Mouse (Mus musculus) adrenal gland, postnatal 36 days (tissue): ENCODE results near the gene Cnot6. TPM values are rescaled to one million over a fixed set of nuclear protein-coding genes. Genes with fewer than 3 reads are reported as not detected.

Experiments used
- DNase-seq, 2 experiments: peaks; one replicate each; pipeline ENCODE4 v3.0.0; 2021; ENCODE audit warnings: mixed read lengths in 1 of 2
- long read RNA-seq, 2 experiments: library from polyadenylated mRNA; stranded (forward); transcript quantifications; one replicate each; pipeline ENCODE4 v2.0.0; 2021; ENCODE audit warnings: borderline sequencing depth in 2 of 2
- total RNA-seq, 2 experiments: library from RNA; stranded (reverse); gene quantifications; 2 replicates each; pipeline ENCODE4 v1.2.3; 2021

The Cnot6 gene
- 10 to 100 TPM; 49.4 to 51.0 TPM for total RNA-seq
- long read RNA-seq, experiment 1, full-length matches to known transcripts = 21 of 27 reads
- long read RNA-seq, experiment 1, partial matches to known transcripts = 4 of 27 reads
- long read RNA-seq, experiment 1, other reads (novel, unspliced or antisense) = 2 of 27 reads
- long read RNA-seq, experiment 2, full-length matches to known transcripts = 5 of 9 reads
- long read RNA-seq, experiment 2, partial matches to known transcripts = 1 of 9 reads
- long read RNA-seq, experiment 2, other reads (novel, unspliced or antisense) = 3 of 9 reads

GRCm38 (mm10) chr11:49712555-49713335 is at the start of gene Cnot6:
Gene Cnot6, minus strand, starts transcription at chr11:49712723.
- peak; percentile 99 for DNase-seq

- DNase-seq = no peak
Measured at GRCm38 (mm10) chr11:49761130-49761529, 48.6 kb upstream of the Cnot6 start.

GRCm38 (mm10) chr11:49758096-49758495 is 45.6 kb upstream of the Cnot6 start:
- DNase-seq = peak in 1 of 2 experiments; percentile 22

GRCm38 (mm10) chr11:49754958-49755665 is 42.6 kb upstream of the Cnot6 start:
- DNase-seq = peak; percentile 55 to 57

- no peak for DNase-seq
Measured at GRCm38 (mm10) chr11:49746756-49747155, 34.2 kb upstream of the Cnot6 start.

GRCm38 (mm10) chr11:49745839-49746238 is 33.3 kb upstream of the Cnot6 start:
- DNase-seq = no peak

- DNase-seq = no peak
Measured at GRCm38 (mm10) chr11:49744981-49745380, 32.5 kb upstream of the Cnot6 start.

- no peak for DNase-seq
Measured at GRCm38 (mm10) chr11:49743634-49744033, 31.1 kb upstream of the Cnot6 start.

- no peak for DNase-seq
Measured at GRCm38 (mm10) chr11:49742248-49742647, 29.7 kb upstream of the Cnot6 start.

GRCm38 (mm10) chr11:49739776-49740175 is 27.3 kb upstream of the Cnot6 start:
- no peak for DNase-seq

- DNase-seq = no peak
Measured at GRCm38 (mm10) chr11:49738659-49739406, 26.3 kb upstream of the Cnot6 start.

GRCm38 (mm10) chr11:49737625-49738024 is 25.1 kb upstream of the Cnot6 start:
- no peak for DNase-seq

GRCm38 (mm10) chr11:49734771-49735170 is 22.2 kb upstream of the Cnot6 start:
- peak; percentile 30 to 35 for DNase-seq

GRCm38 (mm10) chr11:49730275-49730948 is 17.9 kb upstream of the Cnot6 start:
- DNase-seq = no peak

- peak; percentile 48 to 68 for DNase-seq
Measured at GRCm38 (mm10) chr11:49727877-49728276, 15.4 kb upstream of the Cnot6 start.

- DNase-seq = peak; percentile 20 to 30
Measured at GRCm38 (mm10) chr11:49726800-49727199, 14.3 kb upstream of the Cnot6 start.

GRCm38 (mm10) chr11:49724676-49725075 is 12.2 kb upstream of the Cnot6 start:
- no peak for DNase-seq

GRCm38 (mm10) chr11:49723281-49723680 is 10.8 kb upstream of the Cnot6 start:
- no peak for DNase-seq

- DNase-seq = no peak
Measured at GRCm38 (mm10) chr11:49722692-49723091, 10.2 kb upstream of the Cnot6 start.

GRCm38 (mm10) chr11:49721358-49721757 is 8.8 kb upstream of the Cnot6 start:
- no peak for DNase-seq

GRCm38 (mm10) chr11:49719466-49720151 is 7.1 kb upstream of the Cnot6 start:
- no peak for DNase-seq
